Mouse (Mus musculus) bone marrow macrophage, adult 2 months (primary cell): Measurements from ENCODE around the gene Cdc42ep4.

Experiments
- CTCF ChIP-seq: IDR thresholded peaks from 2 replicates; pipeline ENCODE4 v1.5.1; 2012; ENCODE audit warnings: low read depth, mild to moderate bottlenecking, low read length, moderate library complexity
- POLR2A ChIP-seq: IDR thresholded peaks from 2 replicates; pipeline ENCODE4 v1.6.1; 2012; ENCODE audit warnings: mild to moderate bottlenecking, low read depth, low read length, borderline replicate concordance

- no peak for TF ChIP-seq CTCF
- TF ChIP-seq POLR2A: no peak
Measured at GRCm38 (mm10) chr11:113771187-113771586, 19.5 kb upstream of the Cdc42ep4 start.
